Mouse (Mus musculus) forebrain, embryonic 11.5 days (tissue): ENCODE data around the gene C1ql4. TPM values are rescaled to one million over a fixed set of nuclear protein-coding genes. Genes with fewer than 3 reads are reported as not detected.

Source experiments
- ATAC-seq: fragments of 200-750 bp; cut with Nextera tagmentation; replicated peaks from 2 replicates; pipeline ENCODE4 v1.8.0; 2017; ENCODE audit warnings: moderate TSS enrichment; ENCODE audit not compliant: low FRiP score
- DNase-seq: peaks from one replicate; pipeline ENCODE4 v3.0.0-alpha.2; 2017; ENCODE audit warnings: low spot score
- H3K27ac ChIP-seq: fragments of 300-500 bp; sonication (generic); 2 replicates; pipeline ENCODE4 v1.5.1; 2014; ENCODE audit warnings: low read depth, low read length
- H3K27me3 ChIP-seq: fragments of 300-500 bp; sonication (generic); 2 replicates; pipeline ENCODE4 v1.6.1; 2014; ENCODE audit warnings: mild to moderate bottlenecking, low read length, mixed read lengths; ENCODE audit not compliant: control insufficient read depth, insufficient read depth
- H3K36me3 ChIP-seq: fragments of 300-500 bp; sonication (generic); 2 replicates; pipeline ENCODE4 v1.6.1; 2014; ENCODE audit warnings: mild to moderate bottlenecking, low read length, moderate library complexity, mixed read lengths; ENCODE audit not compliant: control insufficient read depth, insufficient read depth
- H3K4me1 ChIP-seq: fragments of 300-500 bp; sonication (generic); replicated peaks from 2 replicates; pipeline ENCODE4 v1.6.1; 2014; ENCODE audit warnings: low read length, mixed read lengths; ENCODE audit not compliant: control insufficient read depth, insufficient read depth
- H3K4me2 ChIP-seq: fragments of 300-500 bp; sonication (generic); 2 replicates; pipeline ENCODE4 v1.6.1; 2014; ENCODE audit warnings: low read depth, mild to moderate bottlenecking, low read length, moderate library complexity, mixed read lengths; ENCODE audit not compliant: severe bottlenecking
- H3K4me3 ChIP-seq: fragments of 300-500 bp; sonication (generic); 2 replicates; pipeline ENCODE4 v1.5.1; 2014; ENCODE audit warnings: low read depth, low read length
- H3K9ac ChIP-seq: fragments of 300-500 bp; sonication (generic); 2 replicates; pipeline ENCODE4 v1.6.1; 2014; ENCODE audit warnings: low read length
- H3K9me3 ChIP-seq: fragments of 300-500 bp; sonication (generic); 2 replicates; pipeline ENCODE4 v1.6.1; 2016; ENCODE audit warnings: low read length, mixed read lengths; ENCODE audit not compliant: control insufficient read depth
- WGBS: fragments of 180-500 bp; shearing (Covaris S2); extraction: QIAGEN DNeasy Blood & Tissue Kit; methylation state at CpG from one replicate; pipeline ENCODE4 v1.1.7; 2014; 5-methylcytosine and 5-hydroxymethylcytosine counted together
- polyA plus RNA-seq: library from polyadenylated mRNA; unstranded; fragments of >200 nt; fragmentation: Nextera tagmentation; extraction: Ambion mirVana; gene quantifications from 2 replicates; pipeline ENCODE4 v1.2.1, GENCODE M21; 2014

Gene C1ql4
- polyA plus RNA-seq, 1 experiment from 2014 or later, result 0.12 TPM

GRCm38 (mm10) chr15:99096061-99096793, 8.6 kb upstream of the C1ql4 start:
- Histone ChIP-seq H3K4me1 (peaks cover 27% of the 10 kb centered on the region), H3K27me3 (peaks cover 73% of the 10 kb centered on the region), H3K9me3 (no peaks in the 10 kb centered on the region), H3K4me3 (peak overlapping the region; percentile 32), H3K9ac (peak overlapping the region; percentile 47), H3K27ac (no peak overlapping the region), H3K36me3 (no peaks in the 10 kb centered on the region), H3K4me2 (peak overlapping the region; percentile 59)
- ATAC-seq (no peak), DNase-seq (no peak)
- WGBS, result 2% methylated on average over 24 of the region's 24 CpGs

DNA sequence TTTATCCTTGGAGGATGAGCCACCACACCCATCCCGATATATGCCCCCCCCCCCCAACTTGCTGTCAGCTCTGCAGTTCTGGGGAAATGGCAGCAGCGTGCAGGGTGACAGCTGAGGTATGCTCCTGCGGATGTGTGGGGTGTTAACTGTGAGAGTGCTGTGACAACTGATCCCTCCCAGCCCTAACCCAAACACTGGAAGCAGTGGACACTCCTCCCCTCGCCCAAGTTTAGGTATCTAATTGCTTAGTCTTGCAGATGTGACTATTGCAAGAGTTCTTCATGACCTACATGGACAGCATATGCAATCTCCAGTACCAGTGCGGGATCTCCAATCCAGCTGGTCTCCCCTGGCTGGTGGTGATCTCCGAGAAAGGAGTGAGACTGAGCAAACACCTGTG, 7.7 kb upstream of the C1ql4 start:
- peaks cover 82% of the 10 kb centered on the region for H3K27me3 ChIP-seq
- H3K27ac ChIP-seq, result no peak overlapping the region
- WGBS, result 6% methylated on average over 6 of the region's 6 CpGs
- no peaks in the 10 kb centered on the region for H3K9me3 ChIP-seq
- peaks cover 27% of the 10 kb centered on the region for H3K4me1 ChIP-seq
- H3K4me3 ChIP-seq, result no peak overlapping the region
- no peak overlapping the region for H3K9ac ChIP-seq
- DNase-seq (no peak), ATAC-seq (no peak)
- no peak overlapping the region for H3K4me2 ChIP-seq
- no peaks in the 10 kb centered on the region for H3K36me3 ChIP-seq

- Histone ChIP-seq H3K9me3 (no peaks in the 10 kb centered on the region), H3K27ac (no peak overlapping the region), H3K9ac (no peak overlapping the region), H3K4me1 (peaks cover 27% of the 10 kb centered on the region), H3K4me3 (no peak overlapping the region), H3K27me3 (peaks cover 84% of the 10 kb centered on the region), H3K4me2 (peak overlapping the region; percentile 18; the same call in 1 of the 2 replicates), H3K36me3 (no peaks in the 10 kb centered on the region)
- WGBS, result 2% methylated on average over 27 of the region's 27 CpGs
- ATAC-seq (no peak), DNase-seq (no peak)
Observed at GRCm38 (mm10) chr15:99094631-99095270, 7.1 kb upstream of the C1ql4 start.

- Histone ChIP-seq H3K9me3 (no peaks in the 10 kb centered on the region), H3K4me1 (peaks cover 28% of the 10 kb centered on the region), H3K36me3 (no peaks in the 10 kb centered on the region), H3K9ac (peak overlapping the region; percentile 62), H3K4me3 (peak overlapping the region; percentile 40), H3K27me3 (peaks cover 86% of the 10 kb centered on the region), H3K4me2 (peak overlapping the region; percentile 87), H3K27ac (no peak overlapping the region)
- DNase-seq (peak; percentile 84), ATAC-seq (peak; percentile 61)
- WGBS, result under 1% methylated on average over 56 of the region's 56 CpGs
Observed at GRCm38 (mm10) chr15:99093291-99094258, 6.0 kb upstream of the C1ql4 start.

DNA sequence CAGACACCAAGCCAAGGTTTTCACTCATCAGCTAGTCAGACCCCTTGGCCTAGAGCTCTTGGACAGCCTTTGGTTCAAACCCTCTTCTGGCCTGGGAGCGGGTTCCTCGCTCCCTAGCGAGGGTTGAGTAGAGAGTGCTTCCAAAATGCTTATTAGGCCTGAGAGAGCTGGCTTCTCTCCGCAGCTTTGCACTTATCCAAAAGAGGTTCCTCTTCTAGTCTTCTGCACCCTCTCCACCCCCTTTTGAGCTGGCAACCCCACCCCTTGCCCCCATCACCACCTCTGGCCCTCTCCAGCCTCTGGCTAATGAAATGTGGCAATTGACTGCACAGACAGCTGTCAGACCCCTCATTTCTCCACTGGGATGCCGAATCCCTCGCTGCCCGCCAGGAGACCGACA, 5.3 kb upstream of the C1ql4 start, which contains the start of gene Dnajc22:
TSS of gene Dnajc22 (plus strand) at position 301 of the 400 bp plus-strand sequence.
- H3K9me3 ChIP-seq, result no peaks in the 10 kb centered on the region
- H3K9ac ChIP-seq, result peak within 1 kb of the TSS; percentile 62
- H3K4me1 ChIP-seq, result peaks cover 27% of the 10 kb centered on the region
- 11% methylated on average over 8 of the region's 8 CpGs for WGBS
- peak within 1 kb of the TSS; percentile 87 for H3K4me2 ChIP-seq
- peak within 1 kb of the TSS; percentile 40 for H3K4me3 ChIP-seq
- no peak within 1 kb of the TSS for H3K27ac ChIP-seq
- DNase-seq, result no peak
- no peaks in the 10 kb centered on the region for H3K36me3 ChIP-seq
- ATAC-seq, result no peak
- peaks cover 86% of the 10 kb centered on the region for H3K27me3 ChIP-seq

DNA sequence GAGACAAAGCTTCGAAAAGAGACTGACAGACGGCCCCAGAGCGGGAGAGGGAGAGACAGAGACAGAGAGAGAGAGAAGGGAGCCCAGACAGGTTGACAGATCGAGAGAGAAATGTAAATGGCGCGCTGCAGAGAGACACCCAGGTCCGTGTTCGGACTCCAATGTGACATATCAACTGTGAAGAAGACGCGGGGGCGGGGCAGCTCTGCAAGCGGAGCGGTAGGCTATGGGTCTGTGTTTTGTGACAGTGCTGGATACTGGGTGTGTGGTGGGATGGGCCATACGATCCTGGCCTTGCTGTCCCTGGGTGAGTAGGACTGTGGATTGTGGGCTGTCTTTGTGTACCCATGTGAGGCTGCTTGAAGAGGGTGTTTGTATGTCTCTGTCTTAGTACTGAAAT, 1.5 kb upstream of the C1ql4 start:
- no peak for DNase-seq

DNA sequence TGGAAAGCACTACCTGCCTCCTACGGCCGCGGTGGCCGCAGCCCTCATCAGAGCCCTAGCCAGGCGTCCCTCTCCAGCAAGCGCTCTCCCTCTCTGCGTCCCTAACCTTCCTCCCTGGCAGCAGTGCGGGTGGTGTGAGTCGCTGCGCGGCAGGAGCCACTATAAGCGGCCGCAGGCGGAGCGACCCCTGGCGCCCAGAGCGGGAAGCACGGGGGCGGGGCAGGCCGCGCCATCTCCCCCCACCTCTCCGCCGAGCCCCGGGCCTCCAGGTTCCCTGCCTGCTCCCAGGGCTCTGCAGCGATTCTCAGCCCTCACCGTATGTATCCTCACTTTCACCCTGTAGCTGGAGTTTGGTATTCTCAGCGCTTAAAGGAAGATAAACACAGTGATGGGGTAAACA, 675 bp upstream of the C1ql4 start:
- DNase-seq (peak; percentile 93), ATAC-seq (peak; percentile 61; the same call in 1 of the 2 replicates)
- WGBS, result under 1% methylated on average over 27 of the region's 27 CpGs
- no peak overlapping the region for H3K9ac ChIP-seq
- H3K4me1 ChIP-seq, result peaks cover 6% of the 10 kb centered on the region; the same call in 1 of the 2 replicates
- peak overlapping the region; percentile 14; the same call in 1 of the 2 replicates for H3K4me3 ChIP-seq
- H3K27me3 ChIP-seq, result peaks cover 91% of the 10 kb centered on the region
- no peaks in the 10 kb centered on the region for H3K36me3 ChIP-seq
- H3K9me3 ChIP-seq, result no peaks in the 10 kb centered on the region
- H3K27ac ChIP-seq, result no peak overlapping the region
- peak overlapping the region; percentile 43 for H3K4me2 ChIP-seq

More for the DNA sequence above, 1.5 kb upstream of the C1ql4 start:
- Histone ChIP-seq H3K27ac (no peak overlapping the region), H3K9ac (no peak overlapping the region), H3K4me1 (peaks cover 10% of the 10 kb centered on the region), H3K27me3 (peaks cover 88% of the 10 kb centered on the region), H3K9me3 (no peaks in the 10 kb centered on the region), H3K4me3 (no peak overlapping the region), H3K4me2 (no peak overlapping the region), H3K36me3 (no peaks in the 10 kb centered on the region)
- 7% methylated on average over 14 of the region's 14 CpGs for WGBS
- ATAC-seq, result no peak

GRCm38 (mm10) chr15:99085997-99086396, 1.6 kb downstream of the C1ql4 start:
- H3K4me1 ChIP-seq, result peaks cover 6% of the 10 kb centered on the region; the same call in 1 of the 2 replicates
- H3K9ac ChIP-seq, result no peak overlapping the region
- H3K4me3 ChIP-seq, result no peak overlapping the region
- H3K4me2 ChIP-seq, result no peak overlapping the region
- peaks cover 9% of the 10 kb centered on the region; the same call in 1 of the 2 replicates for H3K36me3 ChIP-seq
- H3K27ac ChIP-seq, result no peak overlapping the region
- H3K9me3 ChIP-seq, result no peaks in the 10 kb centered on the region
- 73% methylated on average over 4 of the region's 4 CpGs for WGBS
- H3K27me3 ChIP-seq, result peaks cover 73% of the 10 kb centered on the region
- no peak for ATAC-seq
- no peak for DNase-seq
